Mouse (Mus musculus): ENCODE data around the gene Mpz.
"Not testable (repeated sequence)": the region's sequence is repeated elsewhere in the genome, so short reads cannot be mapped to it uniquely, and the experiment has no call there.

The Mpz gene

DNA sequence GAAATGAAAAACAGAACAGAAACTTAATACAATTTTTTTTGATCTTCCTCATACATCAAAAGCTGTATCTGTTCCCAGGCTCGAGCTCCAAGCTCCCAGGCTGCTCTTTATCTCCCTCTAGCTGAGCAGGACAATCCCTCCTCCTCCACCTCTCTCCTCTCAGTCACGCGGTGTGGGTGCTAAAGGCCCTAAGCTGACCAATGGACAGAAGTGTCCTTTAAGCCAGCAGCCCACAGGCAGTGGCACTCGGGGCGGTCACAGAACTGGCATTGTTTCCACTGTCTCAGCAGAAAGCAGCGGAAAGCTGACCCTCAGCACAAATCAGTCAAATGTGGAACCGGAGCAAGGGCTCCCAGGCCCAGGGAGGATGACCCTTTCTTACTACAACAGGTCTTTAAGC lies 21.3 kb upstream of the Mpz start:
- peak; percentile 21 to 63 for DNase-seq (ENCODE audit: low spot score in 2 of 2)

- no peak for DNase-seq (ENCODE audit: low spot score in 2 of 2)
These were observed 19.5 kb upstream of the Mpz start for GRCm38 (mm10) chr1:171130971-171131370.

- DNase-seq (ENCODE audit: low spot score in 2 of 2), result no peak
These were observed 14.9 kb upstream of the Mpz start for GRCm38 (mm10) chr1:171135600-171135999.

GRCm38 (mm10) chr1:171137486-171138155 lies 12.9 kb upstream of the Mpz start:
- DNase-seq (ENCODE audit: low spot score in 2 of 2), result not testable (repeated sequence)

DNA sequence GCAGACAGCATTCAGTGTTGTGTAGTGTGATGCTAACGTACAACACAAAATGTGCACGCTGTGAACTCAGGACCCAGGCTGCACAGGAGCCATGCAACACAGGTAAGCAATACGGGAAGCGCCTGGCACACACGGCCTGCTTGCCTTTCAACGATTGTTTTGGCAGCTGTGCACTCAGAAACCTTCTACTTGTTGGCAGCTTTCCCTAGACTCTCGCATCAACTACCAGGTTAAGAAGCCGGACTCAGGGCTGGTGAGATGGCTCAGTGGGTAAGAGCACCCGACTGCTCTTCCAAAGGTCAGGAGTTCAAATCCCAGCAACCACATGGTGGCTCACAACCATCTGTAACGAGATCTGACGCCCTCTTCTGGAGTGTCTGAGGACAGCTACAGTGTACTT lies 7.5 kb upstream of the Mpz start:
- not testable (repeated sequence) for DNase-seq (ENCODE audit: low spot score in 2 of 2)

GRCm38 (mm10) chr1:171150838-171151391 lies 404 bp downstream of the Mpz start:
- peak in 1 of 2 experiments; percentile 19 for DNase-seq (ENCODE audit: low spot score in 2 of 2)

DNA sequence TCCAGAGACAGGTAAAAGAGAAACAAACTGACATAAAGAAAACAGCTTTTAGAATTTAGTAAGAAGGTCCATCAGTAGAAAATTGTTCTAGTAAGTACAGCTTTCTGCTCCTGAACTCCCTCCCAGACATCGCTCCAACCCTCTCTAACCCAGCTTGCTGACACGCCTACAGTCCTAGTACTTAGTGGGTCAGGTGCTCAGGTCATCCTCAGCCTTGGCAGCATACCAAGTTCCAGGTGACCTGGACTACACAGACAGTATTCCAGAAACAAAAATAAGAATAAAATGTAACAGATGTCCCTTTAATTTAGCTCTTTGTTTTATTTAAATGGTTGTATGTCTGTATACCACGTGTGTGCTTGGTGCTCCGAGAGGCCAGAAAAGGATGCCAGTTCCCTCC lies 1.5 kb downstream of the Mpz start:
- no peak for DNase-seq (ENCODE audit: low spot score in 2 of 2)

DNA sequence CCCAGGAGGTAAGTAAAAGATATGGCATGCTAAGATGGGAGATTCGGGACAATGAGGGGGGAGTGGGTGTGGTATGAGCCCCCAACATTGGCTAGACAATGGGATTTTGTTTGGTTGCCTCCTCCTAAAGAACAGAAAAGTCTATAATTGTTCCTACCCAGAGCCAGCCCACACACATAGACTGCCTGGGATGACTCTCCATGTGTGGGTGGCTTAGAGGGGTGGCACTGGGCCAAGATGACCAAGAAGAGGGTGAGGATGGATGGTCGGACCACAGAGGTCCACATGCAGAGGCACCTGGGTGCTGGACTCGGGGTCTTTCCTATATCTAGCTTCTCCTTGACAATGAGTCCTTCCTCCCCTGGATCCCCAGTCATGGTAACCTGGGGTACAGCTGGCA lies 6.1 kb downstream of the Mpz start:
- DNase-seq (ENCODE audit: low spot score in 2 of 2), result no peak

DNA sequence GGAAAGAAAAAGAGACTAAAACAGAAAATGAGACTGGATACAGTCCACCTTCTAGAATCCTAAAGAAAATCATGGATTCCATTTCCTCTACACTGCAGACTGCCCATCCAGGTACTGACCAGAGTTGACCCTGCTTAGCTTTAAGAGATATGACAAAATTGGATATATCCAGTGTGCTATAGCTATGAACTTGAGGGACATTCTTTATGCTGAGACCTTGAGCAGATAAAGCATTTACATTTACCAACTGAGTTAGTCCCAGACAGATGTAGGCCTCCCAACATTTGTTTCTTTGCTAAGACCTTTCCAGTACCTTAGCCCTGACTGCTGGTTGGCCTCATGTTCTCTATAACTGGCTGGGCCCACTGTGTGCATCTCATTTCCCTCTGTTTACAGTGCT lies 7.5 kb downstream of the Mpz start:
- DNase-seq (ENCODE audit: low spot score in 2 of 2), result no peak

GRCm38 (mm10) chr1:171159485-171159975 lies 9.0 kb downstream of the Mpz start:
- no peak for DNase-seq (ENCODE audit: low spot score in 2 of 2)

DNA sequence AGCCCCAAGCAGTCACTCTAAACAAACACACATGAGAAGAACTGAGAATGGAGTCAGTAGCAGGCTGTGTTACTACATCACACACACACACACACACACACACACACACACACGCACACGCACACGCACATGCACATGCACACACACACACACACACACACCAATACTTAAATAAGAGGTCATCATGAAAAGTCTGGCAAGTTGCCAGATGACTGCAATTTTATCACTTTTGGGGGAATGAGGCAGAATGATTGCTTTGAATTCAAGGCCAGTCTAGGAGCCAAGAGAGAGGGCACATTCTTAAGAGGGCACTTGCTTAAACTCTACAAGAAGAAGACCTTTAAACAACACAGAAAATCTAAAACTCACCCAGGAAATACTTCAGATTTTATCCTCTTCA lies 12.0 kb downstream of the Mpz start:
- DNase-seq (ENCODE audit: low spot score in 2 of 2), result no peak

DNA sequence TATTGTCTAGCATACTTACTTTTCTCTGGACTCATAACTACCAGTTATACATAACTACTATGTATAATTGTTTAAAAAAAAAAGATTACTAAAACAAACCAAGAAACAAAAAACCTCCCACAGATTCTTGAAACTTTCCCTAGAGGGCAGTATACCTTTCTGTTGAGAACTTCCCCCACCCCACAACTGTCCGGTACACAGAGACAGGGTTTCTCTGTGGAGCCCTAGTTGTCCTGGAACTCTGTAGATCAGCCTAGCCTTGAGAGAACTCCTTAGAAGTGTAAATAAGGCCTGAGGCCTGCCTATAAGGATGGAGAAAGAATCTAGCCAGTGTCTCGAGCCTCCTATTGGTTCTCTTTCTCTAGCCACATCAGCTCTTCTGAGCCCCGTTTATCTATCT lies 13.7 kb downstream of the Mpz start:
- DNase-seq (ENCODE audit: low spot score in 2 of 2), result no peak

DNA sequence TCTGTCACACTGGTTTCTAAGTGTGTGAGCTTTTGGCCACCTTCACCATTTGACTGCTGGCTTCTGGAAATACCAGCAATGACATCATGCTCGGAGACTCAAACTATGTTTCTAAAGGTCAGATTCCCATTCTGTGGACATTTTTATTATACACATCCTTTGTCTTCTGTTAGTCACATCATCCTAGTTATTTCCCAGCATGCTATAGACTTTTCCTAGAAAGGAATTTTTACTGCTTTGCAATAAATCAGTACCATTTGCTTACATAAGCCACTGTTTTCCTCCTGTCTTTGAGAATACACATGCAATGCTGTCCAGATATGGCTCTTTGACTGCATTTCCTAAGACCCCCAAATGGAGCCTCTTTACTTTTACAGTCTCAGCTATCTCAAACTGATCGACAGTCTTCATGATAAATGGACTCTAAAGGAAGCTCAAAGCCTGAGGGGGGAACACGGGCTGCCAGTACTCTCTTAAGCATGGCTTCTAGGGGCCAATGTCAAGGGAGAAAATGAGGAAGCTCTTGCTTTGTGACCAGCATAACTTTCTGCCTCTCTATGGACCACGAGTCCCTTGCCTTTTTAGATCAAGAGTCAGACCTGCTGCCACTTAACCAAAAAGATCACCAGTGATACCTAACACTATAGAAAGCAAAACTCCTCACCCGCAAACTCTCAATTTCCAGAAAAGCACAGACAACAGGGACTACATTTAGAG lies 15.3 kb downstream of the Mpz start:
- no peak for DNase-seq (ENCODE audit: low spot score in 2 of 2)

GRCm38 (mm10) chr1:171168906-171169305 lies 18.4 kb downstream of the Mpz start:
- DNase-seq (ENCODE audit: low spot score in 2 of 2), result no peak

DNA sequence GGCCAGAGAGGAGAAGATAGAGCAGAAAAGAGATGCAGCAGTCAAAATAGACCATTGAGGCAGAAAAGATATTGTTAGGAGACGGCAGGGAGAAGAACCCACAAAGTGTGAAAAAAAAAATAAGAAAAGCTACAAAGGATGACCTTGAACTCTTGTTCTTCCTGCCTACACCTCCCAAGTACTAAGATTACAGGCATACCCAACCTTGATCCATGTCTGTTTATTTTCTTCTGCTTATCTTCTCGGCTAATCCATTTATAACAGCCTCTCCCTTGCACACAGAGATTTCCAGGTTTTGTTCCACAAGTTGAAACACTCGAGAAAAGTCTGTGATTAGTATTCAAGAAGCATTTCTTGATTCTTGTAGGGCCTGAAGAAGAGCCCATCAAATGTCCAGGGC lies 19.4 kb downstream of the Mpz start:
- DNase-seq (ENCODE audit: low spot score in 2 of 2), result no peak

DNA sequence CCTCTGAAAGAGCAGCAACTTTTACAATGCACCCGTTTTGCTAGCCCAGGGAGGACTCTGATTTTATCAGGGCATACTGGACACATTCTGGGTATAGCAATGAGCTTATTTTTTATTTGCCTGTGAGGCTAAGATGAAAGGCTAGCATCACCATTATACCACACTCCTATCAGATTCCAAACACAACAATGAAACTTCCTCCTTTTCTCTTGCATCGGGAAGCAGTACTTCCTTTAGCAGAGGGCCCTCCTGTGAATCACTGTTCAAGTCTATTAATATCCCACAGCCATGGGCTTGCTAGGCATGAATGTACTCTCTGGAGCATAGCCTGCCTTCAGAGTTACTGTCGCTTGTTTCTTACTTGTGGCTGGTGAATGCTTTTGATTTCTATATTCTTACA lies 20.6 kb downstream of the Mpz start:
- no peak for DNase-seq (ENCODE audit: low spot score in 2 of 2)

- DNase-seq (ENCODE audit: low spot score in 2 of 2), result no peak
These were observed 22.3 kb downstream of the Mpz start for GRCm38 (mm10) chr1:171172779-171173178.

DNA sequence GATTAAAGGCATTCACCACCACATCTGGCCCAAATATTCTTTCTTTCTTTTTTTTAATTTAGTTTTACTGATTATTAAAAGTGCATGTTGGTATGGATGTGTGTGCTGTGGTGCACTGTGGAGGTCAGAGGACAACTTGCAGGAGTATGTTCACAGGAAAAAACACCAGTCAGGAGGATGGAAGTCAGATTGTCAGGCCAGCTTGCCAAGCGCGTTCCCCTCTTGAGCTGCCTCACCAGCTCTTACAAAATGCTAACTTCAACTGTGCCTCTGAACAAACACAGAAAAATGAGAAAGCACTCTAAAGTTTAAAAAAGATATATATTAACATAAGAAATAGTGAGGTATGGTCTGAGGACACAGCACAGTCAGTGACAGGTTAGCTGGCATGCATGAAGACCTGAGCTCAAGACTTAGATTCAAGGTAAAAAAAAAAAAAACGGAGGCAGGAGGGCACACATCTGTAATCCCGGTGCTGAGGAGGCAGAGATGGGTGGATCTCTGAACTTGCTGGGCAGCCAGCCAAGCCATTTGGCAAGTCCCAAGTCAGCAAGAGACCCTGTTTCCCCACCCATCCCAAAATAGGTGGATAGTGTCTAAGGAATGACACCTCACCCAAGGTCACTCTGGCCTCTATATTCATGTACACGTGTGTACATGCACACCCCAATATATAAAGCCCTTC lies 29.1 kb downstream of the Mpz start:
- no peak for DNase-seq (ENCODE audit: low spot score in 2 of 2)

DNA sequence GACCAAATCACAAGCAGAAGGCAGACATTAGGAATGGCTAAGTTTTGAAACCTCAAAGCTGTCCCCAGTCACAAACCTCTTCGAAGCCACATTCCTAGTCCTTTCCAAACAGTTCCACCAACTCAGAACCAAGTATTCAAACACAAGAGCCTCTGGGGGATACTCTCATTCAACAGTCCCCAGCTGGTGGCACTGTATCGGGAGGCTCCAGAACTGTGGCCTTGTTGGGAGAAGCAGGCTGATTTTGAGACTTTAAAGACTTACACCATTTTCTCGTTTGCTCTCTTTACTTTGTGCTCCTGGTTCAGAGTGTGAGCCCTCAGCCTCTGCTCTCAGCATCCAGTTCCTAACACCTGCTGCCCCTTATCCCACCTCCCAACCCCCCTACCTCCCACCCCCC lies 32.5 kb downstream of the Mpz start:
- DNase-seq (ENCODE audit: low spot score in 2 of 2), result no peak

DNA sequence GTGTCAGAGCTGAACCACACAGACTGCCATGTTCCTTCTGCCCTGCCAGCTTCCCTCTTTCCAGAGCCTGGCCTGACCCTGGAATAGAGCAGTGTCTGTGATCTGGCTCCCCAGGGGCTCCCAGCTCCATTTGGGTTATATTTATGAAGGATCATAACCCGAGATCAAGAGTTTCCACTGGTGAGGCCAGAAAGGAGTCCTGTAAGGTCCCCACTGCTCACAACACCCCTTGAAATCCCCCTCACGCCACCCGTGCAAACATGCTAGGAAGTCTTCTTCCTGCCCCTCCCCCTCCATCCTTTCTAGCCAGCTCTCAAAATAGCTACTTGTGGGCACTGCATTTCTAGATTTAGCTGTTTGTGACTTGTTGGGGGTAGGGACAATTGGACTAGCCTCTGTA lies 33.1 kb downstream of the Mpz start:
- DNase-seq (ENCODE audit: low spot score in 2 of 2), result no peak

DNA sequence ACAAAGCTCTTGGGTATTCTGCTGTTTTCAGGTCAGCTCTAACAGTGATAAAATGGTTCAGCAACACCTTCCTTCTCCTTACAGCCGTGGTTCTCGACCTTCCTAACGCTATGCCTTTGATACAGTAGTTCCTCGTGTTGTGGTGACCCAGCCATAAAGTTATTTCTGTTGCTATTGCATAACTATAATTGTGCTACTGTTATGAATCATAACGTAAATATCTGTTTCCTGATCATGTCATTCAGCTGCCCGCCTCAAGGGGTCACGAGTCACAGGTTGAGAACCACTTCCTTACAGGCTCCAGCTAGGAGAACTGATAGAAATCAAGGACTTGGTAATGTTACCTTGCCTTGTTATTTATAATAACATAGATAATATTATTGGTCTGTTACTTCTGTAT lies 33.8 kb downstream of the Mpz start:
- no peak for DNase-seq (ENCODE audit: low spot score in 2 of 2)

- no peak for DNase-seq (ENCODE audit: low spot score in 2 of 2)
These were observed 35.1 kb downstream of the Mpz start for GRCm38 (mm10) chr1:171185655-171186054.
